Mouse (Mus musculus) spleen, postnatal 36 days (tissue): ENCODE data around the gene Spred1.

Source experiments
- DNase-seq, 2 experiments: peaks; one replicate each; pipeline ENCODE4 v3.0.0; 2022; ENCODE audit warnings: low spot score in 2 of 2, mixed read lengths in 1 of 2

Gene Spred1

DNA sequence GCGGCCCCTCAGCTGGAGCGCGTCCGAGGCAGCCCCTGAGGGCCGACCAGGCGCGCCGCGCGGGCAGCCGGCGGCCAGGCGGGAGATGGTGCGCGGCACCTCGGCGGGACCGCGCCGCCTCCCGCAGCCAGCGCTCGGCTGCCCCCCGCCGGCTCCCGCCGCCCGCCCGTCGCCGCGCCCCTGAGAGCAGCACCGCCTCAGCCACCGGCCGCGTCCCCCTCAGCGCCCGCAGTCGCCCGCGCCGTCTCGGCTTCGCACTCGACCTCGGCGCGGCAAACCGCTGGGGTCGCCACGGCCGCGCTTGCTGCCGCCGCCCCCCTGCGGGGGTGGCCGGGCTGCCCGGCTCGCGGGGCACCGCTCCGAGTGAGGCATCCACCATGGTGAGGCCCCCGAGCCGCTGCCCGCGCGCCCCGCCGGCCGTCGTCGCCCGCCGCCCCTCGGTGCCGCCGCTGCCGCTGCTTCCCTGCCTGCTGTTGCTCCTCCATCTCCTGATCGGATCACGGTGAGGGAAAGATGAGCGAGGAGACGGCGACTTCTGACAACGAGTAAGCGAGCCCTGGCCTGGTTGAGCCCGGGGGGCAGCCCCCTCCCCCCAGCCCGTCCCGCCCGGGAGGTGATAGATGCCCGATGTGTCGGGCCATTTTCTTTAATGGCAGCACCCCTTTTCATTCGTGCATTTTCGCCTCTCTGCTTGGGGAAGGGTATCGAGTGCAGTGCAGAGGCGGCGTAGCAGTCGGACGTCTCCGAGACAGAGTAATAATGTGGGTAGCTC lies at the start of gene Spred1:
Spred1 (plus strand) TSS at position 163 of the 772 bp plus-strand sequence.
- DNase-seq, result peak; percentile 11 to 17

DNA sequence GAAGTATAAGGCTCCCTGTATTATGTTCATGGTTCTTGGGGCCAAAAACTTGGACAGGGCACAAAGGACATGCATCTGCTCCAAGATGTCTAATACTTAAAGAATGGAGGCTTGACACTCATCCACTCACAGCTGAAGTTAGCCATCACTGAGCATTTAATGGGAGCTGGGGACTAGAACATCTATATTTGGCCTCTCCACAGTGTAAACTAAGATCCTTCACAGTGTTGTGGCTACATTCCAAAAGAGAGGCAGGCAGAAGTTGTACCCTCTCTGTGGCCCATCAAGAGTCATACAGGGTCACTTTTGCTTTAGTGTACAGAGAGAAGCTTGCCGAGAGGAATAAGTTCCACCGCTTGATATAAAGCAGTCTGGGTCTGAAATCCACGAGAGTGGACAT lies 49.6 kb upstream of the Spred1 start:
- DNase-seq, result no peak

DNA sequence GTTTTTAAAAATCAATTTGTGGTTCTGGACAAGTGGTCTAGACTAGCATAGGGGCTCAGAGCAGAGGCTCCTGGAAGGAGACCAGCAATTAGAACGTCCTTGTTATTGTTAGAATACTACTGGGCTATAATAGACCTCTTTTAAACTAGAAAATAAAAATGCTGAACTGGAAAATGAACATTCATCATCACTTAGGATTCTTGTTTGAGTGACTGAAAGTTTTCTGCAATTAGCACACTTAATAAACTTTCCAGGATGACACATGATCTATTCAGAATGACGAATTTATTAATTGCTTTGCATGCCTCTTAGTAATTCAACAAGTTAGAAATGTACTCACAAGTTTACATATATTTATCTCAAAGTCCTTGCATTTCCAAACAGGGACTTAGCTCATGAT lies 42.5 kb upstream of the Spred1 start:
- DNase-seq, result no peak

DNA sequence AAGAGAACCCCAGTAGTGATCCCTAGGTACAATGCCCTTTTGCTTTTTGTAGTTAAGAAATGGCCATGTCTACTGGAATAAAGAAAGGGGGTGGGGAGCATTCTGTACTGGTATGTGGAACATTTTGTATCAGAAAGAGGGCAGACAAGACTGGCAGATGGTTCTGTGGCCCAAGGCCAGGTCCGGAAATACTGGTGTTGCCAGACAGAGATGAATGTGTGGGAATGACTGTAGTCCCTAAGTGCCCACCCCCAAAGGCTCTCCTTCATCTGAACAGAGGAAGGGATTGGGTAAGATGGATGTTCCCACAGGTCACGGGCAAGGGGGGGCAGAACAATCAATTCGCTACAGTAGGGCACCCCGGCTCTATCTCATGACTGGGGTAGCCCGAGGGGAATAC lies 41.6 kb upstream of the Spred1 start:
- no peak for DNase-seq

DNA sequence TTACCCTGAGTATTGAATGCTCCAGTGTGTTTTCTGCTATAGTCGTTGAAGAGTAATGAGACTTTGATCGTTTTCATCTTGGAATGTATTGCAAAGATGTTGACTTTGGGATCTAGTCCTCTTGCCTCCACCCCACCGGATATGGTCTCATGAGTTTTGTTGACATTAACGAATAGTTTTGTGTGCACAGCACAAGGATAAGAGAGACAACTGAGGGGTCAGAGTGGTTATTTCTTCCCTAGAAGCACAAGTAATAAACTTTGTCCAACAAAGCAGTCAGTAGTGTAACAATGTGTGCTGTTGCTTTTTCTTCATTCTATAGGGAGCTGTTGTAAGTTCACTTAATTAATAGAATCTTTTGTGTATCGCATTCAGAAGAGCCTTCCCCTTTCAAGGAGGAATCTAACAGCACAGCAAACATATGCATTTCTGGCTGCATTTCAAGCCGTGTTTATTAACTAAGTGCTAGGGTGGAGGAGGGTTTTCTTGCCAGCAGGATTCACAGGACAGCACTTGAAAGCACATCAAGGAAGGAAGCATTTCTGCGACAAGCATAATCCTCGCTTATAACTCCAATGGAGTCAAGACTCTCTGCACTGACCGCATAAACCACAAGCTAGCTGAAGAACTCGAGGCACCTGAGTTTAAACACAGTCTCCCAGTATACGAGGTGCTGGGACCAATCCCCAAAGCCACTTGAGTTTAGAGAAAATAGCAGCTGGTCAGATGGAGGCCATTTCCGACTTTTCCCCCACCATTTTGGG lies 35.0 kb upstream of the Spred1 start:
- no peak for DNase-seq

DNA sequence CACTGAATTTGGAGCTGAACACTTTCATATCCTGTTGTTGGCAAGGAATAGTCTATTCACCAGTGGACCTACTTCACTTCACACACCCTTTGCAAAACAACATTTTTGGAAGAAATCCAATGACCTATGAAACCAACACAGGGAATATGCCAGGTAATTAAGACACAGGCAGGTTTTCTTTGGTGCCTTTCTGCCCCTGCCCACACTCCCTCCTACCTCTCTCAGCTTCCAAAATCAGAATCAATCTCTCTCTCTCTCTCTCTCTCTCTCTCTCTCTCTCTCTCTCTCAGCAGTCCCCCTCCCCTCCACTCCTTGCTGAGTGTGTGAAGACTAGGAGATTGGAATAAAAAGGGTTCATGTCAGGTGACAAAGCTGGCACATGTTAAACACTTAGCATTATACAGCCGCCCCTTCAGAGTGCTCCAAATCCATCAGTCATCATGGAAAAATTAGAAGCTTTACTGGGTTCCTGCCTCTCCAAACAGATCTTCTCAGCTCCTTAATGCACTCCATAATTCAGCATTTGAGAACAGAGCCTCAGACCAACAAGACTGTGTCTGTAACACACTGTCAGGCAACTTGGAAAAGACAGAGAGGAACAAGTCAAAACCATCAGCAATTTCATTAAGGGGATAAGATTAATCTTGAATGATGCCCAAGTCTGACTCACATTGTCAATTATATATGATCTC lies 34.3 kb upstream of the Spred1 start:
- DNase-seq, result no peak

DNA sequence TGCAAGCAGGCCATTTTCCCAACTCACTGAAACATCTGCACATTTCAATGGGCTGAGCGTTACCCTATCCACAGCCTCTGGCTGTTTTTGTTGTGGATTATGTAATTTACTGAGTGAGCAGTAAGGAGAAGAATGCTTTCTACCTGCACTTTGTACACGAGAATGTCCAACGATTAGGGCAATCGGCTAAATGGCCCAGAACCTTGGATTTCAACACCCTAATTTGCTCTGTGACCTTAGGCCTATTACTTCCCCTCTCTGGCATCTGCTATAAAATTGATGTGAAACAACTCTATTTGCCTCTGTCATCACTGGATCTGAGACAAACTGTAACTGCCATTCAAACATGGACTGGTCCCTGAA lies 33.7 kb upstream of the Spred1 start:
- no peak for DNase-seq

DNA sequence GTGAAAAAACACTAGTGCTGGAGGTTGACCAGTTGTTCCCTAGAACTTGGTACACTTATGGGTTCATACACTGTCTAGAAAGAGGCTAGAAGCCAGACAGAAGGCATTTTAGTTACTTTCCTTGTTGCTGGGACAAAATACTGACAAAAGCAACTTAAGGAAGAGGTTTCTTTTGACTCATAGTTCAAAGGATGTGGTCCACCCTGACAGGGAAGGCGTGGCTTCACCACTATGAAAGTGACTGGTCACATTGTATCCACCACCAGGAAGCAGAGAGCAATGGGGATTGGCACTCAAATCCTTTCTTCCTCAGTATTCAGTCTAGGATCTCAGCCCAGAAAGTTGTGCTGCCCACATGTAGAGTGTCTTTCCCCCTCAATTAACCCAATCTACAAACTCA lies 31.7 kb upstream of the Spred1 start:
- DNase-seq, result no peak

DNA sequence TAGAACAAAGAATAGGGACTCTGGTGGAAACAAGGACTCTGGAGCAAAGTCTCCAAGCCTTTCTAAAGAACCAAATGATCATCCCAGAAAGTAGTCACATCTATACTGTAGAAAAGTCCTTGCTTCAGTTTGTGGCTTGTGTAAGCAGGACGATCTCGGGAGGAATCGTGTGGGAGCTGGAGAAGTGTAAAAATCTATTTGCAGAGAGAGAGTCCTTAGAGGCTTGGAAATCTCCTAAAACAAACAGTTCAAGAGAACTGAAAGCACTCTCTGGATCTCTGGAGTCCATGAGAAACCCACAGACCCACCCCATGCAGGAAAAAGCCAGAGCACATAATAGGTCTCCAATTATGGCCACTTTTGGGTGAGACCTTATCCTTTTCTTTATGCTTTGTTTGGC lies 31.1 kb upstream of the Spred1 start:
- no peak for DNase-seq

DNA sequence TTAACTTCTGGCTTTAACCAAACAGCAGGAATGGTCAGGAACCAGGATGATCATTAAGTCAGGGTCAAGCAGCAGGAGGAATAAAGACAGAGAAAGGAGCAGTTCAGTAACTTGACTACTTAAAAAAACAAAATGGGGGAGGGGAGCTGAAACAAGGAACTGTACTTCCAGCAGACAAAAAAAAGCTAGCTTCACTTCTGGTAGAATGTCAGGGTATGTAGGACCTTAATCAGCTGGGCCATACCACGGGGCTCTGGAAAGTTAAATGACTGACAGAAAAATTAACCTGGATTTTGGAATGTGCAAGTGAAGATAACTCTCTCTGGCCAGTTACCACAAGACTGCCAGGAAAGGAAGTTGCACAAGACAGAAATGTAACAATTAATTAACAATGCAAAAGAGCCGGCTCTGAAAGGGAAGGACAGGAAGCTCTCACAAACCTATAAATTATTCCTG lies 28.2 kb upstream of the Spred1 start:
- DNase-seq, result no peak

DNA sequence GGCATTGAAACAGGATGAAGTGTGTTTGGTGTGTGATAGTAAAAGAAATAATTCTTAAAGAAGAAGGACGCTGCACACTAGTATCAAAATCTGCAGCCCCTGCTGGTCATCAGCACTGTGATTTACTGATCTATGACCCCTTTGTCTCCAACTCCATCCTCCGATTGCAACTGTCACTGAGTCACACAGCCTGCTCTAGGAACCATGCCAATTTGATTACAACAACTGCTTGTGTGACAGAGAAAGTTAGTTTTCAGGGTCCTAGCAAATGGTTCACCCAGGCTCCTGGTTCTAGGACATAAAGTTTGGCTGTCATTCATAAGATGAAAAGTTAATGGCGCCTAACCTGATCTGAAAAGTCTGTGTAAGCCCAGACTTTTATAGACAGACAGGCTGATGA lies 25.7 kb upstream of the Spred1 start:
- DNase-seq, result no peak

DNA sequence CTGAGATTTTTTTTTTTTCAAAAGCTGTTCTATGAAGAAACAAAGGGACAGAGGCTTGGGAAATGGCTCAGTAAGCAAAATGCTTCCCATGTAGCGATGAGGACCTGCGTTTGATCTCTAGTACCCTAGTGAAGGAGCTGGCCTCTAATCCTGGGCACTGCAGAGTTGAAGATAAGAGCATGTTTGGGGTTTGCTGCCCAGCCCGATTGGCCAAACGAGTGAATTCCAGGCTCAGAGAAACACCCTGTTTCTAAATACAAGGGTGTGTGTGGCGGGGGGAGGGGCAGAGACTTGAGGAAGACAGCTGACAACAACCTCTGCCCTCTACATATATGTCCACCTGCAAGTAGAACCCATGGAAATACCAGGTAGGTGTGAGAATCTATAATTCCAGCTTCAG lies 23.9 kb upstream of the Spred1 start:
- no peak for DNase-seq

DNA sequence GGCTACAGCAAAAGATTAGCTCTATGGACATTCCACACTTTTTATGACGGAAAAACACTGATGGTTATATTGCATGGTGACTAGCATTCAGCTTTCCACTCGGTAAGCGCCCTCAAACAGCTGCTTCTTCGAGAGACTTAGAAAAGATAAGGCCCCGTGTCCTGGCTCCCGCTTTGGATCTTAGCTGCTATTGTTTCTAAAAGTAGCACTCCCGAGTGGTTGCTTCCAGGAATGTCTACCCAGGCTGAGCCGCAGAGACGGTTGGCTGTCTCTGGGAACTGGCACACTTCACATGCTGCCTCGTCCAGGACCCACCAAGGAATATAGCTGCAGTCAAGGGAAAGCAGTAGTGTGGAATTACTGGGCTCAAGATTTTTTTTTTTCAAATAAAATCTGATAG lies 21.9 kb upstream of the Spred1 start:
- no peak for DNase-seq

DNA sequence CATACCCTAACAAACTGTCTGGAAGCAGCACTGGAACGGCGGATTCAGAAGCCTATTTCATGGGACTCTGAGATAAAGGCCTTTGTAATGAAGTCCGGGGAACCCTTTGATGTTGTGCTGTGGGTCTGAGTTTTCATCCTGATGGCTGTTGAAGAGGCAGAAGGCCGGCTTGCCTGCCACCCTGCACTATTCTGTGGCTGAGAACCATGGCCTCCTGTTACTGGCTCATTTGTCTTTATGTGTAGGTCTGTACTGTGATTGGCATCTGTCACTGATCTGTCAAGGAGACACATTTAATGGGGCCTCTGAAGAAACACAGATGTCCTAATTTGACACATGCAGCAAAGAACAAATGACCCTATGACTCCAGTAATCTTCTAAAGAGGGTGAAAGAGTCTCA lies 17.7 kb upstream of the Spred1 start:
- no peak for DNase-seq

DNA sequence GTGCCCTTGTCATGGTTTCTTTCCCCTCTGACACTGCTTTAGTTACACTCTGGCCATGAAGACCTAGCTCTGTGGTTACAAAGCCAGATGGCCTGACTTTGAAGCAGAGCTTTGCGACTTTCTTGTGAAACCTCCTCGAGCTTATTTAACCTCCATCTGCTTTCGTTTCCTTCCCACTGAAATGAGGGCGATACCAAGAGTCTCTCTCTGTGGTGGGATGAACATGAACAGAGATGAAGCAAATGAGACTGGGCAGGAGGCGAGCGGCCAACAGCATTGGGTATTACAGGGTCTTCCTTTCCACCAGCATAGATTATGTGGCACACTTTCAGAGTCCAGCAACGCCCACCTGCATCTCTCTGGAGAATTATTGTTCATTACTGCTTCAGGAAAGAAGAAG lies 15.8 kb upstream of the Spred1 start:
- DNase-seq, result peak in 1 of 2 experiments; percentile 14

DNA sequence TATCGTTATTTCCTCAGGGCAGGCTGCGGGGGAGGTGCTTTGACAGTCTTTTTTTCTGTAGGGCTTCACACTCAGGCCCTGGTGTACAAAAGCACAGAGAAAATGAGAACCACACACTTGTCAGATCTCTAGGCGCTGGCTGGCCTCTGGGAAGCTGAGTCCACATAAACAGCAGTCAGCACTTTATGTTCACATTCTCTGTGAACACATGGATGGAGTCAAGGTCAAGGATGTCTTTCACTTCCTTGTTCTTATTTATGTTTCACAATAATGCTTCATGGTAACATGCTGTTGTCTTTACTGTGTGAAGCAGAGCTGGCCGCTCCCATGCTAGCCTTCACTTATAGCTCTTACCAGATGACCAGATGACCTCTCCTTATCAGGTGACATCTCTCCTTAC lies 13.1 kb upstream of the Spred1 start:
- DNase-seq, result peak; percentile 14 to 27

DNA sequence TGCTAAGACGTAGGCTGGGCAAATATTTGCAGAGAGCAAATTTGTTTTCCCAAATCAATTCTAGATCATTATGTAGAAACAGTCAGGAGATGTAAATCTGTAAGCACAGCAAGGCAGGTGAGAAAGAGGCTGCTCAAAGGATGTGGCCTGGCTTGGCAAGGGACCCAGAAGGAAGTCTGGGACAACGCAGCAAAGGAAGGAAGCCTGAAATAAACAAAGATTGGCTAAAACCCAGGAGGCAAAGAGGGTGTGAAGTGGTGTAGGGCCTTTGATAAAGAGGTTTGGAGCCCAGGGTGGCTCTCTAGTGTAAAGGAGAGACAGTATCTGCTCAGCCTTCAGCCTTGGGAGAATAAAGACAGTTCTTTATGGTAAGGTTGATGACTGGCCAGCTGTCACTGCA lies 11.9 kb upstream of the Spred1 start:
- no peak for DNase-seq

DNA sequence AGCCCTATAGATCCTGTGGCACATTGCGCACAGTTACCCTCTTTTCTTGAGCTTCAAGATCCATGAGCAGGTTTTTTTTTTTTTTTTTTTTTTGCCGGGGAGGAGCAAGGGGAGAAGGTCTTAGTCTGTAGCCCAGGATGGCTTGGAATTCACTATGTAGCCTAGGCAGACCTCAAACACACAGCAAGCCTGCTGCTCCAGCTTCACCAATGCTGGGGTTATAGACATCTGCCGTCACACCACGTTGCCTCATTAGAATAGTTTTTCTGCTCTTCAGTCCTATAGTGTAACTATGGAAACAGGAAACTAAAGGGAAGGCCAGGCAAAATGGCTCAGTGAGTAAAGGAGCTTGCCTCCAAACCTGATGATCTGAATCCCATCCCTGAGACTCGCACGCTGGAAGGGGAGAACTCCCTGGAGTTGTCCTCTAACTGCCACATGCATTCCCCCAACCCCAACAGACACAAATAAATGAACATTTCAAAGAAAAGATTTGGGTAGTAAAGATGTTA lies 10.8 kb upstream of the Spred1 start:
- no peak for DNase-seq

DNA sequence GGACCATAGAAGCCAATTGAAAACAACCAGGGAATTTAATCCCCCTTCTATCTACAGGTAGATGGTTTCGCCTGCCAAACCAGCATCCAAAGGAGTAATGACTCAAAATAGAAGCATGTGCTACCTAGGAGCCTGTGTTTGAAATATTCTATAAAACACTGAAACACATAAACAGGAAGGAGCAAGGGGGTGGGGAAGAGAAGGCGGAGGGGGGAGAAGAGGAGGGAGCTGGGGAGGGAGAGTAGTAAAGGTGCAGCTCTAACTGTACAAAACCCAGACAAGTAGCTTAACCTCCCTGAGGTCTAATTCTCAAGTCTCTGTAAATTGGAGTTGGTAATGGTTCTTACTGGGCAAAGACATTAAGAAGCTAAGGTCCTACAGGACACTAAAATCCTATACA lies 7.9 kb upstream of the Spred1 start:
- DNase-seq, result no peak

DNA sequence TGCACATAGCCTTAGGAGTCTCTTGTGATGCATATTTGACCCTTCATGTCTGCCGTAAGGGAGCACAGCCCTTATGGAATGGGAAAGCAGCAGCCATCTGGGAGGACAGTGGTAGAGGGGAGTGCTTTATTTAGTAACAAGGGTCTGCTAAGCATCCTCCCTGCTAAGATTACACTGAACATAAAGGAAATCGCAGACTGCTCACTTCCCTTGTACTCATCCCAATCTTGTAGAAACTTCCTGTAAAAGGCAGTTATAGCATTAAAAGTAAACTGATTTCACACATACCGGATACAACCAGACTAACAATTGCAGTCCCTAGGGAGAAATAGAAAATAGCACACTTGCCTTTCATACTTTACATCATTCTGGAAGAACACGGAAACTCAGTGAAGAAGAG lies 7.4 kb upstream of the Spred1 start:
- no peak for DNase-seq

DNA sequence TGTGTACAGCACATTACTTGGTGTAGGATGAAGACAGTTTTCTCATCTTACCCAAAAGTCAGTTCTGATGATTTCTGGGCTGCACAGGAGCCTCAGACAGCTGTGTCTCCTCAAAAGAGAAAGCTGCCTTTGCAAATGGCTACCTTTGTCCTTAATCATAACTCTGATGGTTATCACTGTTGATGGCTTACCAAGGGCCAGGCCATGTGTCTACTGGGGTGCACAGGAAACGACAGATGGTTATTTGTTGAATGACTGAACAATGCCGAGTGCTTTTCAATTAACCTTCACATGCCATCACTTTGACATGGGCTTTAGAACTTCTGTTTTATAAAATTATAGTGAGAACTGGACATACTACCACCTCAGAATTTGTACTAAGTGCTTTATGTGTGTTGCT lies 2.7 kb upstream of the Spred1 start:
- no peak for DNase-seq
